Mouse (Mus musculus): ENCODE data around the gene Sh2b3. TPM values are rescaled to one million over a fixed set of nuclear protein-coding genes. Genes with fewer than 3 reads are reported as not detected.

The Sh2b3 gene
- polyA plus RNA-seq, 1 experiment = 88.1 TPM

- Histone ChIP-seq H3K27me3 (ENCODE audit: control insufficient read depth, insufficient read depth, low read length) (no peaks in the 10 kb centered on the region), H3K4me1 (ENCODE audit: control insufficient read depth, insufficient read depth, insufficient read length, low read length) (peaks cover 30% of the 10 kb centered on the region), H3K4me3 (ENCODE audit: low read depth, low read length) (peak overlapping the region; percentile 94), H3K36me3 (ENCODE audit: control insufficient read depth, insufficient read depth, low read length) (no peaks in the 10 kb centered on the region; the same call in 1 of the 2 replicates), H3K27ac (ENCODE audit: insufficient read depth, low read depth, low read length) (peak overlapping the region; percentile 90)
- TF ChIP-seq CTCF (IDR thresholded peaks at IDR 0.05; ENCODE audit: extremely low read depth, insufficient read length, insufficient replicate concordance, low read depth, low read length) = no peak
- TF ChIP-seq POLR2A (IDR thresholded peaks at IDR 0.05; ENCODE audit: low read depth, low read length) = peak; percentile 81
- WGBS = under 1% methylated on average over 76 of the region's 77 CpGs
These were observed 592 bp downstream of the Sh2b3 start for GRCm38 (mm10) chr5:121836692-121837415.

- WGBS = under 1% methylated on average over 50 of the region's 51 CpGs
- Histone ChIP-seq H3K36me3 (ENCODE audit: control insufficient read depth, insufficient read depth, low read length) (no peaks in the 10 kb centered on the region; the same call in 1 of the 2 replicates), H3K4me1 (ENCODE audit: control insufficient read depth, insufficient read depth, insufficient read length, low read length) (peaks cover 30% of the 10 kb centered on the region), H3K27me3 (ENCODE audit: control insufficient read depth, insufficient read depth, low read length) (no peaks in the 10 kb centered on the region), H3K4me3 (ENCODE audit: low read depth, low read length) (peak overlapping the region; percentile 94), H3K27ac (ENCODE audit: insufficient read depth, low read depth, low read length) (peak overlapping the region; percentile 90)
- peak; percentile 20; the same call in 1 of the 2 replicates for TF ChIP-seq POLR2A (IDR thresholded peaks at IDR 0.05; ENCODE audit: low read depth, low read length)
- no peak for TF ChIP-seq CTCF (IDR thresholded peaks at IDR 0.05; ENCODE audit: extremely low read depth, insufficient read length, insufficient replicate concordance, low read depth, low read length)
These were observed 1.3 kb downstream of the Sh2b3 start for GRCm38 (mm10) chr5:121835949-121836691.

DNA sequence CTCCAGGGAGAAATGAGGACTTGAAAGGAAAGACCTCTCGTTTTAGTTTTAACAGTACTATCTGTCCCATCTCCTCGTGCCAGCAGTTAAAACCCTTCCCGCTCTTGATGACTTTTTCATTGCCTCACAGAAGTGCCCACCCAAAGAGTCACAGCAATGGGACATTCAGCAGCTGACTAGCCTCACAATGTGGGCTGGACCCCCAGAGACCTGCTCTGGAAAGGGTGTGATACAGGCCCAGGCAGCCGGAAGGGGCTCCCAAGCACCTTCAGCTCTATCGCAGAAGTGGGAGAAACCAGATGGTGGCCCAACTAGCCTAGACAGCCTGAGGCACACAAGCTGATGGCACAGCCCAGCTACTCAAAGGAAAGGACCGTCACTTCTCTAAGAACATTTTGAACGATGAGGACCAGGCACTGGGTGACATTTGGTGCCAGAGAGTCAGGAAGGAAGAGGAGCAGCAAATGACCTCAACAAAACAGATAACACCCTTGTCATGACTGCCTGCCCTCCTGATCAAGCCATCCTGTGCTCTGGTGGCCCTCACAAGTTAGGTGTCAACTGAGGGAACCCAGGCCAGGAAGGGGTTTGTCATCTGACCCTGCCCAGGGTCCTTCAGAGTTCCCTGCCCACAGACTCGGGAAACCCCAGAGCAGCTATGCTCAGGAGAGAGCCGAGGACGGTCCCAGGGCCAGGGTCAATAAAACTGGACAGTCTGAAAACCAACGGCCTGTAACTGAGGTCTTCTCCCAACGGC lies 2.3 kb downstream of the Sh2b3 start:
- 41% methylated on average over 12 of the region's 12 CpGs for WGBS
- H3K27ac ChIP-seq (ENCODE audit: insufficient read depth, low read depth, low read length) = peak overlapping the region; percentile 39
- H3K27me3 ChIP-seq (ENCODE audit: control insufficient read depth, insufficient read depth, low read length) = no peaks in the 10 kb centered on the region
- peaks cover 30% of the 10 kb centered on the region for H3K4me1 ChIP-seq (ENCODE audit: control insufficient read depth, insufficient read depth, insufficient read length, low read length)
- no peaks in the 10 kb centered on the region; the same call in 1 of the 2 replicates for H3K36me3 ChIP-seq (ENCODE audit: control insufficient read depth, insufficient read depth, low read length)
- no peak for TF ChIP-seq CTCF (IDR thresholded peaks at IDR 0.05; ENCODE audit: extremely low read depth, insufficient read length, insufficient replicate concordance, low read depth, low read length)
- TF ChIP-seq POLR2A (IDR thresholded peaks at IDR 0.05; ENCODE audit: low read depth, low read length) = no peak; the same call in 1 of the 2 replicates
- H3K4me3 ChIP-seq (ENCODE audit: low read depth, low read length) = peak overlapping the region; percentile 94

DNA sequence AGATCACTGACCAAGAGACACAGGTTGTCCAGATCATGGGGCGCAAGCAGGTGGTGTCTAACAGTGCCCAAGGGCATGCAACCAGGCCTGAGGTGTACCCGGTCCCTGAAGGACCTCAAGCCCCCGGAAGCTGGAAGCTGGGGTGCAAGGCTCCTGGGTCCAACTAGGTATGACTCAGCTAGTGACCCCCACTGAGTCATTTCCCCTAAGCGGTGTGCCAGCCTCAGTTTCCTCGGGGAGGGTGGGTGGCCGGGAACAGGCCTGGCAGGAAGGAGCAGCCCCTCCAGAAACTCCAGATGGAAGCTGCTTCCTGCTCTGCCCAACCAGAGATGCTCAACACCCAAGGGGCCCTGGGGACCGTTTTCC lies 3.2 kb downstream of the Sh2b3 start:
- H3K4me1 ChIP-seq (ENCODE audit: control insufficient read depth, insufficient read depth, insufficient read length, low read length) = peaks cover 27% of the 10 kb centered on the region
- H3K36me3 ChIP-seq (ENCODE audit: control insufficient read depth, insufficient read depth, low read length) = peaks cover under 1% of the 10 kb centered on the region; the same call in 1 of the 2 replicates
- no peak overlapping the region; the same call in 1 of the 2 replicates for H3K27ac ChIP-seq (ENCODE audit: insufficient read depth, low read depth, low read length)
- TF ChIP-seq CTCF (IDR thresholded peaks at IDR 0.05; ENCODE audit: extremely low read depth, insufficient read length, insufficient replicate concordance, low read depth, low read length) (no peak), POLR2A (IDR thresholded peaks at IDR 0.05; ENCODE audit: low read depth, low read length) (no peak)
- WGBS = 55% methylated on average over 7 of the region's 7 CpGs
- H3K4me3 ChIP-seq (ENCODE audit: low read depth, low read length) = peak overlapping the region; percentile 94
- no peaks in the 10 kb centered on the region for H3K27me3 ChIP-seq (ENCODE audit: control insufficient read depth, insufficient read depth, low read length)

DNA sequence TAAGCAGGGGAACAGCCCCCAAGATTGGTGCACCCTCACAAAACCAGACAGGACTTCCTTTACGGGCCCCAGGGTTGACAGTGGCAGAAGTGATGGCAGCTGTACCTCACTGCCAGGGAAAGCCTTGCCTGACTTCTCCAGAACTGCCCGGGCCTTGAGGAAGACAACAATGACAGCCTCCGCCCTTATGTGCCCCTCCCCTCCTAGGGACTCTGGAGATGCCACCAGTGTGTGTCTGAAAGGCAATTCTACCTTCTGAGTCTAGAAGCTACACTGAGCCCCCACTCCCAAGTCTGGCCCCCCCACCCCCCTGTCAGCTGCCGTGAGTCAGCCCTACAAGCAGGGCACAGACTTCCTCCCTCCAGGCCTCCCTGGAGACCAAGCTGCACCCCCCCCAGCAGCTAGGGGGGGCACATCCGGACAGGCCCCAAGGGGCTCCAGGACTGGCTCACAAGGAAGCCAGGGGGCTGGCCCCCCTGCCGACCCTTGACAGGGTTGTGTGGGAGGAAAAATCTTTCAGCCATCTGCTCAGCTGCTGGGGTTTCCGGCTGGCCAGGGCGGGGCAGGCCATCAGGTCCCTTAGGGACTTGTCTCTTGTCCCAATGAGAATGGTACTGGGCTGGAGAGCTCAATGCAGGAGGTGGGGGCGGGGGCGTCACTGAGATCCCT lies 3.7 kb downstream of the Sh2b3 start:
- H3K4me1 ChIP-seq (ENCODE audit: control insufficient read depth, insufficient read depth, insufficient read length, low read length) = peaks cover 27% of the 10 kb centered on the region

DNA sequence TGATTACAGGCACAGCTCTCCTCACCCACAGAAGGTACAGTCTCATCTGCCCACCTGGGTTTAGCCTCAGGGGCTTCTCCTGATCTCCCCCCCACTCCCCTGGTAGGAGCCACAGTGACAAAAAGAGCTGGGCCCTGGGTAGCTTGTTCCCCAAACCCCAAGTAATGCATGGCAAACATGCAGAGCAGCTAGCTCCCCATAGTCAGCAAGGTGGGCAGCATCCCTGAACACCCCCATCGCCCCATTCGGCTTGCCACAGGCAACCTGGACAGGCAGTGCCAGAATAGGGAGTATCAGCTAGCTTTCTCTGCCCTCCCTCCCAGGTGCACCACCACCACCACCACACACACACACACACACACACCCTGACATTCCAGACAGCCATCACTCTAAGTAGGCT lies 4.3 kb downstream of the Sh2b3 start:
- Histone ChIP-seq H3K27me3 (ENCODE audit: control insufficient read depth, insufficient read depth, low read length) (no peaks in the 10 kb centered on the region), H3K4me3 (ENCODE audit: low read depth, low read length) (peak overlapping the region; percentile 94), H3K4me1 (ENCODE audit: control insufficient read depth, insufficient read depth, insufficient read length, low read length) (peaks cover 33% of the 10 kb centered on the region), H3K27ac (ENCODE audit: insufficient read depth, low read depth, low read length) (peak overlapping the region; percentile 22; the same call in 1 of the 2 replicates), H3K36me3 (ENCODE audit: control insufficient read depth, insufficient read depth, low read length) (peaks cover 8% of the 10 kb centered on the region)
- 85% methylated on average over 2 of the region's 2 CpGs for WGBS
- TF ChIP-seq POLR2A (IDR thresholded peaks at IDR 0.05; ENCODE audit: low read depth, low read length) = no peak

More for the DNA sequence above, 3.7 kb downstream of the Sh2b3 start:
- H3K27ac ChIP-seq (ENCODE audit: insufficient read depth, low read depth, low read length) = peak overlapping the region; percentile 22; the same call in 1 of the 2 replicates
- H3K4me3 ChIP-seq (ENCODE audit: low read depth, low read length) = peak overlapping the region; percentile 94
- peaks cover 3% of the 10 kb centered on the region for H3K36me3 ChIP-seq (ENCODE audit: control insufficient read depth, insufficient read depth, low read length)
- 45% methylated on average over 10 of the region's 10 CpGs for WGBS
- TF ChIP-seq POLR2A (IDR thresholded peaks at IDR 0.05; ENCODE audit: low read depth, low read length) (no peak), CTCF (IDR thresholded peaks at IDR 0.05; ENCODE audit: extremely low read depth, insufficient read length, insufficient replicate concordance, low read depth, low read length) (no peak)
- no peaks in the 10 kb centered on the region for H3K27me3 ChIP-seq (ENCODE audit: control insufficient read depth, insufficient read depth, low read length)

All from small intestine, adult 2 months (tissue).